Mouse (Mus musculus) cerebellum, adult 2 months (tissue): ENCODE results near the gene Eif3a.

Experiments
- CTCF ChIP-seq: fragments of 200-500 bp; IDR thresholded peaks from 2 replicates; pipeline ENCODE4 v1.5.1; 2011; ENCODE audit warnings: low read depth, mild to moderate bottlenecking, control low read depth, low read length, moderate library complexity, borderline replicate concordance; ENCODE audit not compliant: insufficient read depth
- POLR2A ChIP-seq: fragments of 200-500 bp; IDR thresholded peaks from 2 replicates; pipeline ENCODE4 v1.6.1; 2011; ENCODE audit warnings: low read length, control low read depth, borderline replicate concordance; ENCODE audit not compliant: insufficient read depth

- TF ChIP-seq CTCF, result no peak
- TF ChIP-seq POLR2A, result no peak
Observed at GRCm38 (mm10) chr19:60795244-60795643, 4.8 kb upstream of the Eif3a start.
